Mouse (Mus musculus) liver, postnatal 0 days (tissue): ENCODE data around the gene Krt39.

Experiments used
- CTCF ChIP-seq: sonication (generic); IDR thresholded peaks from 2 replicates; pipeline ENCODE4 v1.5.1; 2016; ENCODE audit warnings: antibody characterized with exemption, low read depth
- EP300 ChIP-seq: IDR thresholded peaks from 2 replicates; pipeline ENCODE4 v1.6.1; 2016; ENCODE audit warnings: antibody characterized with exemption, low read depth, mild to moderate bottlenecking

GRCm38 (mm10) chr11:99562580-99562979, 41.4 kb upstream of the Krt39 start:
- TF ChIP-seq EP300 = no peak
- no peak for TF ChIP-seq CTCF
